Mouse (Mus musculus) hindlimb bud, embryonic 11.5 days (tissue): ENCODE measurements around the gene Plekha5.

ENCODE experiments used
- DNase-seq: peaks from one replicate; pipeline ENCODE4 v3.0.0-alpha.2; 2012; ENCODE audit warnings: low read depth, low spot score; ENCODE audit errors: extremely low spot score

Gene Plekha5

DNA sequence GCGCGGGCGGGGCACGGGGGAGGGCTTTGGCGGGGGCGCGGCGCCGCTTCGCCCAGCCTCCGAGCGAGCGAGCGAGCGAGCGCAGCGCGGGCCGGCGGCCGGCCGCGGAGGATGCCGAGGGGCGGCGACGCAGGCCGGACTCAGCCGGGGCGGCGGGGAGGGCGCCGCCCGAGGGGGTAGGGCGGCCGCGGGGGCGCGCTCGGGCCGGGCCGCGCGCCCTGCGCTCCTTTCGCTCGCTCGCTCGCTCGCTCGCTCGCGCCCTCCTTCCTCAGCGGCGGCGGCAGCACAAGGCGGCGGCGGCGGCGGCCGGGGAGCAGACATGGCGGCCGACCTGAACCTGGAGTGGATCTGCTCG is at the start of gene Plekha5:
Gene Plekha5 (plus strand): TSS at position 209 of the 355 bp plus-strand sequence.
- no peak for DNase-seq

DNA sequence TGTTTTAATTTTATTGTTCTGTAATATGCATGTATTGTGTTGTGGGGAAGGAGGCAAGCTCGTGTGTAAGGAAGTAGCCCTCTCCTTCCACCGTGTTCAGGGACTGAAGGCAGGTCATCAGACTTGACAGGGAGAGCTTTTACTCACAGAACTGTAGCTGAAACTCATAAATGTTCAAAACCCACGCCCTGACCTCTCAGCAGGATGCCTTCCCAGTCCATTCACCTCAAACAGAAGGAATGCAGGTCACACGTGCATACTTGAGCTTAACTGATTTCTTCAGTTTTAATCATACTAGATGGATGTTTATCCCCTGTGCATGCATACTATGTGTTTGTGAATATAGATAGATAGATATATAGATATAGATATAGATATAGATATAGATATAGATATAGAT is 48.2 kb upstream of the Plekha5 start:
- no peak for DNase-seq

DNA sequence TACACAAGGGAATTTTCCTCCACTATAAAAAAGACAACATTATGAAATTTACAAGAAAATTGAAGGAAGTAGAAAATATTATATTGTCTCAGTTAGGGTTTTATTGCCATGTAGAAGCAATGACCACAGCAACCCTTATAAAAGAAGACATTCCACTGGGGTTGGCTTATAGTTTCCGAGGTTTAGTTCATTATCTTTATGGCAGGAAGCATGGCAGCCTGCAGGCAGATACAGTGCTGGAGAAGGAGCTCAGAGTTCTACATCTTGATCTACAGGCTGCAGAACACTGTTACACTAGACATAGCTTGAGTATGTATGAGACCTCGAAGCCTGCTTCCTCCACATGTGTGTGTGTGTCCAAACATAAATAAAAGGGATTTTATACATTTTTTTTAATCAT is 43.3 kb upstream of the Plekha5 start:
- no peak for DNase-seq

DNA sequence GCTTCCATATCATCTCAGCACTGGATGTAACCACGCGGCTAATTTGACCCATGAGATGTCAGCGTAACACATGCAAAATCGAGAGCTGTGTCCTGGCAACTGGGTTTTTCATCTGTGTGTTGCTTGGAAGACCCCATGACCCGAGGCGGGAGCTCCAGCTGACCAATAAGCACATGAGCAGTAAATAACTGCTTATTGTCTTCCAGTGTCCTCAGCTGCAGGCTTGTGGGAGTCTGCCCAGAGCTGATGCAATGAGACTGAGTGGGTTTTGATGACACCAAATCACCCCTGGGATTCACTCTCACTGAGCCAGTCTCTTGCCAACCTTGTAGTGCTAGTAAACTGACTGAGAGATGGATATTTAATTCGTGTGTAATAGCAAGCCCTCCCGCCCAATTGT is 42.7 kb upstream of the Plekha5 start:
- no peak for DNase-seq

DNA sequence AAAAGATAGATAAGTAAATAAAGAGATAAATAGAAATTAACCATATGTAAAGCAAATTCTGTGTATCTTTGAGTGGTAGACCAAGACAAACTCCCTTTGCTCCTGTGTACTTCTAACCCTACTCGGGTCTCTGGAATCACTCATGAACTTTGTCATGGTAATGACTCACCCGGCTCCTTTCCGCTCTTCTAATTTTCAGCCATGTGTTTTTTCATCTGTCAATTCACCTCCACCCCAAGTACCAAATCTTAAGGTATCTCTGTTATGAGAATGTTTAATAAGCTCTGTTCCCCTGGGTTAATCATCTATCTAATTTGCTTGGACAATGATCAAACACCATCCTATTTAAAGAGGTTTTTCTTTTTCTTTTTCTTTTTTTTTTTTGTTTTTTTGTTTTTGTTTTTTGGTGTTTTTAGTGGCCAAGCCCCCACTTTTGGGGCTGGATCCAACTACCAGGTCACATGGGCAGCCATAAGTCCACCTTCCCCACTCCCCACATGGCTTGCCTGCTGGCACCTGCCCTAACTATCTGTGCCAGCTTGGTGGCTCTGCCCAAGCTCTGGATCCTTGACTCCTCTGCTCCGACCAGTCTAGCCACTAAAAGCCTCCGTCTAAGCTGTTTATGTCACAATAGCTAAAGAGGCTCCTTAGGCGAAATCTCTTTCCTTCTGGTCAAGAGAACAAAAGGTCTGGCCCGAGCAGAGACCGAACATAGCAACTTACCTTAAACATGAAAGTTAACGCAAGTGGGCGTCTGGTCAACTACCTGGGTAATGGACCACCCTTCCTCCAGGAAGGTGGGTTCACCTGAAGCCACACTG is 40.1 kb upstream of the Plekha5 start:
- no peak for DNase-seq

DNA sequence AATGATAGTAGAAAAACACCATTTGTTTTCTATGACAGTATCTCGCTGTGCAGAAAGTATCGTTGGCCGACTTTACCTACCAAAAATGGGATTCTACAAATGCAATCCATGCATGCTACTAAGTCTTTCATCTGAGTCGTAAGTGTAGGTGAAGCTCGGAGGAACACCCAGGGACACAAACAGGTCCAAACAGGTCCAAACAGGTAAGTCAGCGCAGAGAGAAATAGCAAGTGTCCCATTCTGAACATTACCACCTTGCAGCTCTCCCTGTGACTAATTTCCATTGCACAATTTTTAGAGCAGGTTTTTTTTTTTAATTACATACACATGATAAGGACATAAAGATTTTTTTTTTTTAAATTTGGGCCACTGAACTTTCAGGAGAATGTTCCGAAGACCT is 27.2 kb upstream of the Plekha5 start:
- DNase-seq, result no peak

DNA sequence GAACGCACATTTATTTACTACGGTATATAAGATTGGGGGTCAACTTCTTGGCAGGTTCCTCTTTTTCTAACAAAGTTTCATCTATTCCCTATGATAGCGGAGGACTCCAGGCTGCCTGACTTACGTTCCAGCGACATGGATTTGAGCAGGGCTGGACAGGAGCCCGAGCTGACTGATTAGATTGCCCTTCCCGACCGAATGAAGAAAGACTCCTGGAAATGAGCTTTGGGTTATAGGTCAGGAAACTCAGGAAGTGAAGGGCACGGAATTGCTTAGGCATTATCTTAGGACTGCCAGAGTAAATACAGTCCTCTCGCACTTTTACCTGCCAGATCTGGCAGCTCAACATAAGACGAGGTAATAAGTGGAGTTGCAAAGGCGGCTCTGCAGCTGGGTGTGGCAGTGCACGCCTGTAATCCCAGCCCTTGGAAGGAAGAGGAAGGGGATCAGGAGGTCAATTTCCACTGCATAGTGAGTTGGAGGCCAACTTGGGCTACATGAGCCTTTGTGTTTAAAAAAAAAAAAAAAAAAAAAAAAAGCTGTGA is 21.0 kb upstream of the Plekha5 start:
- no peak for DNase-seq

DNA sequence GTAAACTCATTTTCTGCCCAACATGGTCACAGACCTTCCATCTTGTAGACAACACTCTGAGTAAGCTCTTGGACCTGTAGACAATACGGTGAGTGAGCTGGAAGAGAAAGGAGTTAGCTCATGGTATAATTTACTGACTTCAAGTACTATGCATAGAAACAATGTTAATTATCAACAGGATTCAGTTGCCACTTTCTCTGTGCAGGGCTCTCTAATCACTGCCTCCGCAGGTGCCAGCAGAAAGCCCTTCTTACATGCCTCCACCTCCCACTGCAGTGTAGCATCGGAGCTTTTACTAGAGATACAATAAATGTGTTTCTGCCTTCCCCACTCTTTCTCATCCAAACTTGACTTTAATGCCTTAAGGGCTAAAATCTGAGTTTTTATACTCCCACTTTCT is 11.9 kb upstream of the Plekha5 start:
- DNase-seq, result no peak

DNA sequence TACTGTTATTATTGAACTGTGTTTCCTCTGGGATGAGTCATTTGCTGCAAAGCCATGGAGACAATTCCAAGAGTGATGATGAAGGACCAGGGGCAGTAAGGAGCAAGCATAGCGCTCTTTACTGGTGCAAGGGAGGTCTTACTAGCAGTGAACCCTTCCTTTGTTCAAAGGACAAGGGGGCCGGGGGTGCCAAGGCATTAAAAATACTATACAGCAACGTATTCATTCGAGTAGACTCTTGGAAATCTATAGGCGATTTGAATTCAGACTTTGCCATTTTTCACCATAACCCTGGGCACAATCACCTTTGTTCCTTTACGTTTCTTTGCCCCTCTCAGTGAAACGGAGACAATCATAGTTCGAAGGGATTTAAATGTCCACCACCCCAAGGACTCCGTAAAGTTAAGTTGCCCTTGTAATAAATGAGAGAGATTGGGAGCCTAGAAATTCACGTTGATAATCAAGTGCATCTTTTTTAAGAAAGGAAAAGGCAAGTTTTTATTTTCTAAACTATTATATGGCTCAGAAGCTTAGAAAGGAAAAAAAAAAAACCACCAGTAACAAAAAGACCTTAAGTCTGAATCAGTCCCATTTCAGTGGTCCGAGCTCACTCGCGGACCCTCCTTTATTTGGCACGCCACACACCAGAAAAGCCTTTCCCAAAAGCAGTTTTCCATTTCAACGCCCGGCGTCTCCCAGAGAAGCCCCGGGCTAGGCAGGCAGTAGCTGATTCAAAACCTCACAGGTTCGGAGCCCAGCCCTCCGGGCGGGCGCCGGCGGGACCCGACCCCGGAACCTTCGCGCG is 611 bp upstream of the Plekha5 start:
- DNase-seq, result no peak

DNA sequence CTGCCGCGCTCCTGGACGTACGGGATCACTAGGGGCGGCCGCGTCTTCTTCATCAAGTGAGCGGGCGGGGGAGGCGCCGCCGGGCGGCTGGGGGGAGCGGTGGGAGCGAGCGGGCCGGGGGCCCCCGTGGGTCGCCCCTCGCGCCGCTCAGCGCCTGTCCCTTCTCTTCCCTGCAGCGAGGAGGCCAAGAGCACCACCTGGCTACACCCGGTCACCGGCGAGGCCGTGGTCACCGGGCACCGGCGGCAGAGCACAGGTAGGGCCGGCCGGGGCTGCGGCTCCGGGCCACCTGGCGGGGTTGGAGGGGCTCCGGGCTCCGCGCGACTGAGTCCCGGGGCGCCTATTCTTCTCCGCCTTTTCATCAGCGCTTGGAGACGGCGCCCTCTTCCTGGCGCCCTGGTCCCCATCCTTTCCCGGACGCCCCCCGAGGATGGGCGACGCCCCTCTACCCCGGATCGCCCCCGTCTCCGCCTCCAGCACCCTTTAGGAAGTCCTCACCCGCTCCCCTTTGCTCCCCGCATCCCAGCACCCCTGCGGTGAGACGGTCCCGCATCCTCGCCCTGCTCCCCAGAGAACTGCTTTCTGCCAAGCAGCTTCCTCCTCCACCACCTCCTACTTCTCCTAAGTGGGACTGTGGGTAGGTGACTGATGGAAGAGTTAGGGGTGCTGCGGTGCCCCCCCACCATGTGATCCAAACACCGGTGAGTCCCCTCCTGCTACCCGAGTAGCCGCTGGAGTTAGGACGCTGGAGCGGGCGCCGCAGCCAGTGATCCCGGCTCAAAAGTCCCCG is 542 bp downstream of the Plekha5 start:
- DNase-seq, result no peak

DNA sequence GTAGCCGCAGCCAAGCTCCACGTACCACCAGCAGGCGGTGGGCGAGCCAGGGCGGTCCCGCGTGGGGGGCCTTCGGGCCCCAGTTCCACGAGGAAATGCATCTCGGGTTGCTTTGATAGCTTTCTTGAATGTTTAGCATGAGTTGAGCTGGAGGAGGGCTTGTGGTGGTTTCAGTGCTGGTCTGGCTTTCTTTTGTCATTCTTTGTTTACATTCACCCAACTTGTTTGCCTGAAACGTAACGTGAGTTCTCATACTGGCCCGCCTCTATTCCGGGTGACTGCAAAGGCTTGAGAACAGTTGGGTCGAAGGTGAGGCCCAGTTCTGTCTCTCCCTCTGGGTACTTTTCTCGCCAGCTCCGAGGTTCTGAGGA is 1.1 kb downstream of the Plekha5 start:
- no peak for DNase-seq

DNA sequence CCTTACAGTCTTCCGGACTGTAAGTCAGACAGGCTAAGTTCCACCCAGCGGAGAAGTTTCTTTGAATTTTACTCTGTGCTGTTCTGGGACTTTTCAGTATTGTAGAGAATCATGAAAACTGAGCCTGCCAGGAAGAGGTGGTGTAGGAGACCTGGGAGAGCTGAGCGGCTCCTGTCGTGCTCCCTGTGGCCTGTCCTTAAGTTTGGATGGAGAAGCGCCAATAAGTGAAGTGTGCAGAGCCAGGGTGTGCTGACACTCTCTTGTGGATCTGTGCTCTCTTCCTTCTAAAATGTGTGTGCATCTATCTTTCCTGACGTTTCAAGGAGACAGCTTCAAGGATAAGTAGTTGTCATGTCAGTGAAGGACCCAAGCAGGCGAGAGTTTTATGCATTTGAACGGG is 5.4 kb downstream of the Plekha5 start:
- no peak for DNase-seq

DNA sequence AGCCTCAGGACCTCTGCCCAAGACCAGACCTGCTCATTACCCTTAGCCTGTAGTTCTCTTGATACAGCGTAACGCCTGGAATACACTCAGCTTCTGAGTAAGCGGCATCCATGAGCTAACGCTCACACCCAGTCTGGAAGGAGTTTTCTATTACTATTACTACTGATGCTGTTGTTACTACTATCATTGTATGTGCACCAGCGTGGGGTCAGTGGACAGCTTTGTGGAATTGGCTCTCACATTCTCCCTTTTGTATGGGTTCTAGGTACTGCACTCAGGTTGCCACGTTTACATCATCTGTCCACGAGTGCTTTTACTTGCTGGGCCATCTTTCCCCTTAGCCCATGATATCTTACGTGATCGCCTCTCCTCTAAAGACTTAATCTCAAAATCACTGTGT is 8.5 kb downstream of the Plekha5 start:
- no peak for DNase-seq

DNA sequence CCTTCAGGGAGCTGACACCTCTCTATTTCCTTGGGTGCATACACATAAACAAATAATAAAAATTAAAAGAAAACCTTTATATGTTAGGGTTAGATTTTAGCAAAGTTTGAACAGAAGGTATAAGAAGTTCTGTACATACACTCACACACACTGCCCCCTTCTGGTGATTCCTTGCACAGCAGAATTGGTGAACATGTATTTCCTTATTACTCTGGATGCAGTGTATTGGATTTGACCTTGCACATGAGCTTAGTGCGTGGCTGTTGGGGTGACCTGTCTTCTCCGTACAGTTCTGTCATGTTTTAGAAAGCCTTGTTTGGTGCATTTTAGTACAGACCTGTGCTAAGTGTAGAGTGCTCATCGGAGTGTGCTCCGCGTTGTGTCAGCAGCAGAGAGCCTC is 19.5 kb downstream of the Plekha5 start:
- peak; percentile 42 for DNase-seq

DNA sequence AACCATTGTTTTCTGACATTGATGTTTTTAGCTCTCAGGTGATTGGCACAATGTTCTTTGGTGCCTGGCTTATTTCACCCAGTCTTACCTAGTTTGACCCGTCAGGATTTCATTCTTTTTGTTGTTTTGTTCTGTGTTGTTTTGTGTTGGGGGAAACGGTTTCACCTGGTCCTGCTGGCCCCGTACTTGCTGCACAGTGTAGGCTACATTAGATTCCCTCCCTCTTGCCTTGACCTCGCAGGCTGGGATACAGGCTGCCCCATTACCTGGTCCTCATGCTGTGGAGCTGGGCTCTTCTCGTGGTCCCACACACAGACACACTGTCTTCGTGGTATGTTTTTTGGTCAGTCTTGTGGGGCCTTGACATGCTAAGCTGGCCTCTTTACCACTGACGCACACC is 20.3 kb downstream of the Plekha5 start:
- no peak for DNase-seq

DNA sequence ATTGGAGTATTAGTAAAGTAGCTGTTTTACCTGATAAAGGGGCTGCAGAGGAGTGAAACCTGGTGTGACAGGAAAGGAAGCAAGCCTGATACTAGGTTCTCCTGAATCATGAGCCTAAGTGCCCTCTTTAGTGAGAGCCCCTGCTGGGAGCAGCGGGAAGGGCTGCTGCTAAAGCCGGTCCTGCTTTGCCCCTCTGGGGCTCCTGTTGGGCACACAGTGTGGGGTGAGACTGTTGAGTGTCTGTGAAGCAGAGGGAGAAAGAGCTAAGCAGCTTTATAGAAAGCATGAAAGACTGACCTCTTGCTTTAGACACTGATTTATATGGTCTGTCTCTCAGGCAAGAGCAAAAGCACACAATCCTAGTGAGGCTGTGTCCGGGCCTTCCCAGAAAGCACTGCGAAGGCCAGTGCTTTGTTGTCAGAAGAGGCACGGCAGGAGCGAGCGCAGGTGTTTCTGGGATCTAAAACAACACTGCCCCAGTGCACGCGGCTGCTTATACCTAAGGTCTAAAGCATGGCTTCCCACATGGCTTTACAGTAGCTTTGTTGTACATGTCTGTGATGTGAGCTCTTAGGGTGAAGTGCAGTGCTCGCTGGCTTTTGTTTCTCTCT is 21.1 kb downstream of the Plekha5 start:
- no peak for DNase-seq

DNA sequence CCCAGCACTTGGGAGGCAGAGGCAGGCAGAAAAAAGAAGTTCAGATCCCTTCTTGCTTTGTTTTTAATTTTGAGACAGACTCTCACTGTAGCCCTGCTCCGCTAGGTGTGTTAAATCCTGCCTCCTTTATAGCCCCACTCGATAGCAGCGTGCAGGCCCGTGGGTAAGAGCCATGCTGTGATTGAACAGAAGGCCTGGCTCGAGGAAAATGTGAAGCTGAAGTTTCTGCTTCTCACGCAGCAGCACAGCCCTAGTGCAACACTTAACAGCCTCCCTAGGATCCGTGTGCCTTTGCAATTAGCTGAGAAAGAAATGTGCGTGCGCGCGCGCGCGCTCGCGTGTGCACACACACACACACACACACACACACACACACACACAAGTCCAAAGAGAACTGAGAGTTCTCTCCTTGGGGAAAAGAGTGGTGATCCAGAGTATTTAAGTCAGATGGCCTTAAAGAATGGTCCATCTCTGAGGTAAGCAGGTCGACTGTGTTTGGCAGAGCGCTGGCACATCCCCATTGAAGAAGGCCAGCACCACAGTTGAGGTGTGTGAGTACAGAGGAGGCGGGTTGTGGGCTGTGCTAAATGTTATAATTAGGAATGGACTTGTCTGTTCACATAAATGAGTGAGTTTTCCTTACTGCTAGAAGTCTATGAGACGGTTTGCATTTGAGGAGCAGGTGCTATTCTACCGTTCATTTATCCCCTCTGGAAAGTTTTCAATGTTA is 24.3 kb downstream of the Plekha5 start:
- DNase-seq, result no peak

DNA sequence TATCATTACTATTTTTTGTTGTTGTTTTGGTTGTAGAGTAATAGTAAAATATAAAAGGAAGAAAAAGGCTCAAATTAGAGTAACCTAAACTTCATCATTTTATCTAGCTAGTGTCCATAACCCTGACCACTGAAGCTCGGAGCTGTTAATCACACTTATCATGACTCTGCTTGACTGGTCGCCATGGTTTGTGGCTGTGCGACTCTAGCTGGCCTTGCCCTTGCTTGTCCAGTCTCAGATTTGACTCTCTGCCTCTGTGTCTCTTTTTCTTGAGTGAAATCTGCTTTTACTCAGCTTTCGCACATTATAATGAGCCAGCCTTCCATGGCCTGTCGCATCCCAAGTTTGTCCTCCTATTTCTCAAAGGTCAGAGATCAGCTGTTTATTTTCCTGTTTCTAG is 26.8 kb downstream of the Plekha5 start:
- no peak for DNase-seq

DNA sequence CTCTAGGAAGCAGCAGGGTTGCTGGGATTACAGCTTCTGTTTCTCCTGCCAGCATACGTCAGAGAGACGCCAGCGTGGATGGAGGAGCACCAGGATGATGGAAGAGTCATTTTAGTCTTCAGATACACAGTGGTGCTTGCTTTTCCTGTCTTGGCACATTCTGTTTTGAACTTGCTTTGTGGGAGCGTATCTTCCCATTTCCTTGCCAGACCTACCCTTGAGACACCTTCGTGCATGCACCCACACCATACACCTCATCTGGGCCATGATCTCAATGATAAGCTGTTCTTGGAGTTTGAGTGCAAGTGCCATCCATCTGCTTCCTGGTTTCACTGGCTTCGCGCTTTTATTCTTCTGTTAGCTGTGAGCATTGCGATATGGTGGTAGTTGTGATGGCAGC is 28.9 kb downstream of the Plekha5 start:
- DNase-seq, result no peak

DNA sequence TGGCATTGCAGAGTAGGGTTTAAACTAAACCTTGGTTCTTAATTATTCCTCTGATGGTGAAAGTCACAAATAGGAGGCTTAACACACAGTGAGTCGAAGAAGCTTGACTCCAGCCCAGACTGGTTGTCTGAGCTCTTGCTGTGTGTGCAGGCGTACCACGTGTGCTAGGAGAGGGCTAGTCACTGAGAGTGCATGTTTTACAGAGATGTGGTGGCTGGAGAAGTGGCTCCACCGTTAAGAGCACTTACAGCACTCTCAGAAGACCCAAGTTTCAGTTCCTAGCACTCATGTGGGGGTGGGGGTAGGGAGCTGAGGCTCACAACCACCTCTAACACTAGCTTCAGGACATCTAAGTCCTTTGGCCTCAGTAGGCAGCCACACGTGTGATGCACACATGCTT is 29.6 kb downstream of the Plekha5 start:
- no peak for DNase-seq
